Mouse (Mus musculus) bone marrow macrophage, adult 2 months (primary cell): Measurements from ENCODE around the gene Olfr525. TPM values are rescaled to one million over a fixed set of nuclear protein-coding genes. Genes with fewer than 3 reads are reported as not detected.

ENCODE experiments used
- H3K27ac ChIP-seq: 2 replicates; pipeline ENCODE4 v1.5.1; 2012; ENCODE audit warnings: low read depth, low read length; ENCODE audit not compliant: insufficient read depth
- H3K4me1 ChIP-seq: 2 replicates; pipeline ENCODE4 v1.6.1; 2012; ENCODE audit warnings: low read length; ENCODE audit not compliant: control insufficient read depth, insufficient read depth
- H3K4me3 ChIP-seq: 2 replicates; pipeline ENCODE4 v1.5.1; 2012; ENCODE audit warnings: mild to moderate bottlenecking, low read length, moderate library complexity; ENCODE audit not compliant: insufficient read depth
- CTCF ChIP-seq: IDR thresholded peaks from 2 replicates; pipeline ENCODE4 v1.5.1; 2012; ENCODE audit warnings: low read depth, mild to moderate bottlenecking, low read length, moderate library complexity
- POLR2A ChIP-seq: IDR thresholded peaks from 2 replicates; pipeline ENCODE4 v1.6.1; 2012; ENCODE audit warnings: mild to moderate bottlenecking, low read depth, low read length, borderline replicate concordance
- polyA plus RNA-seq: library from polyadenylated mRNA; stranded (reverse); fragments of >200 nt; gene quantifications from 2 replicates; pipeline ENCODE4 v1.2.4, GENCODE M21; 2012; ENCODE audit not compliant: missing spikeins, insufficient read depth, insufficient read length

Olfr525 gene
- polyA plus RNA-seq, result not detected in 2 replicates

- no peak within 1 kb of the TSS for H3K4me3 ChIP-seq
- H3K27ac ChIP-seq, result no peak within 1 kb of the TSS
- TF ChIP-seq POLR2A (no peak), CTCF (no peak)
- H3K4me1 ChIP-seq, result no peaks in the 10 kb centered on the region
Observed at GRCm38 (mm10) chr7:140320558-140320957, at the start of gene Olfr525. Gene Olfr525 (plus strand): TSS chr7:140320858.

- Histone ChIP-seq H3K27ac (no peak overlapping the region), H3K4me1 (no peaks in the 10 kb centered on the region), H3K4me3 (no peak overlapping the region)
- TF ChIP-seq CTCF, result no peak
- TF ChIP-seq POLR2A, result no peak
Observed at GRCm38 (mm10) chr7:140295746-140296145, 24.9 kb upstream of the Olfr525 start.

- no peak overlapping the region for H3K27ac ChIP-seq
- H3K4me1 ChIP-seq, result no peaks in the 10 kb centered on the region
- H3K4me3 ChIP-seq, result no peak overlapping the region
- TF ChIP-seq CTCF (no peak), POLR2A (no peak)
Observed at GRCm38 (mm10) chr7:140296876-140297275, 23.8 kb upstream of the Olfr525 start.

GRCm38 (mm10) chr7:140299416-140299815, 21.2 kb upstream of the Olfr525 start:
- Histone ChIP-seq H3K27ac (no peak overlapping the region), H3K4me3 (no peak overlapping the region), H3K4me1 (no peaks in the 10 kb centered on the region)
- TF ChIP-seq CTCF, result no peak
- no peak for TF ChIP-seq POLR2A

GRCm38 (mm10) chr7:140319861-140320385, 735 bp upstream of the Olfr525 start:
- Histone ChIP-seq H3K27ac (no peak overlapping the region), H3K4me1 (no peaks in the 10 kb centered on the region), H3K4me3 (no peak overlapping the region)
- TF ChIP-seq CTCF (no peak), POLR2A (no peak)

- TF ChIP-seq CTCF, result no peak
- TF ChIP-seq POLR2A, result no peak
- no peak overlapping the region for H3K27ac ChIP-seq
- H3K4me1 ChIP-seq, result no peaks in the 10 kb centered on the region
- no peak overlapping the region for H3K4me3 ChIP-seq
Observed at GRCm38 (mm10) chr7:140321135-140321534, 477 bp downstream of the Olfr525 start.

GRCm38 (mm10) chr7:140329766-140330304, 9.2 kb downstream of the Olfr525 start:
- Histone ChIP-seq H3K27ac (no peak overlapping the region), H3K4me1 (no peaks in the 10 kb centered on the region), H3K4me3 (no peak overlapping the region)
- TF ChIP-seq POLR2A (no peak), CTCF (no peak)

GRCm38 (mm10) chr7:140333717-140334116, 13.1 kb downstream of the Olfr525 start, which contains the start of gene Olfr527:
Gene Olfr527 (plus strand): TSS chr7:140334017.
- H3K4me3 ChIP-seq, result no peak within 1 kb of the TSS
- H3K27ac ChIP-seq, result no peak within 1 kb of the TSS
- no peaks in the 10 kb centered on the region for H3K4me1 ChIP-seq
- no peak for TF ChIP-seq POLR2A
- TF ChIP-seq CTCF, result no peak

- Histone ChIP-seq H3K4me3 (no peak within 1 kb of the TSS), H3K27ac (no peak within 1 kb of the TSS), H3K4me1 (no peaks in the 10 kb centered on the region)
- TF ChIP-seq POLR2A (no peak), CTCF (no peak)
Observed at GRCm38 (mm10) chr7:140361571-140361970, 40.9 kb downstream of the Olfr525 start, which contains the start of gene Olfr60. Gene Olfr60 (minus strand): TSS chr7:140361671.

- TF ChIP-seq POLR2A (no peak), CTCF (no peak)
- Histone ChIP-seq H3K4me1 (no peaks in the 10 kb centered on the region), H3K4me3 (no peak overlapping the region), H3K27ac (no peak overlapping the region)
Observed at GRCm38 (mm10) chr7:140374300-140374699, 53.6 kb downstream of the Olfr525 start.

- no peak for TF ChIP-seq POLR2A
- TF ChIP-seq CTCF, result no peak
- no peak within 1 kb of the TSS for H3K27ac ChIP-seq
- H3K4me1 ChIP-seq, result no peaks in the 10 kb centered on the region
- no peak within 1 kb of the TSS for H3K4me3 ChIP-seq
Observed at GRCm38 (mm10) chr7:140376231-140376630, 55.6 kb downstream of the Olfr525 start, which contains the start of gene Olfr530. Gene Olfr530 (minus strand): TSS chr7:140376331.
